Mouse (Mus musculus) embryonic facial prominence, embryonic 11.5 days (tissue): ENCODE results near the gene S100a8. TPM values are rescaled to one million over a fixed set of nuclear protein-coding genes. Genes with fewer than 3 reads are reported as not detected.
A peak's percentile ranks its signal among the peaks of the same experiment; 100 is the strongest.

Experiments used
- ATAC-seq: fragments of 200-750 bp; cut with Nextera tagmentation; replicated peaks from 2 replicates; pipeline ENCODE4 v1.8.0; 2017; ENCODE audit warnings: low read depth; ENCODE audit not compliant: insufficient number of reproducible peaks, low FRiP score, low TSS enrichment
- DNase-seq: peaks from one replicate; pipeline ENCODE4 v3.0.0-alpha.2; 2015; ENCODE audit warnings: low spot score
- H3K27ac ChIP-seq: fragments of 300-500 bp; sonication (generic); replicated peaks from 2 replicates; pipeline ENCODE4 v1.5.1; 2014; ENCODE audit warnings: mild to moderate bottlenecking, low read depth, low read length, control low read depth
- H3K27me3 ChIP-seq: fragments of 300-500 bp; sonication (generic); 2 replicates; pipeline ENCODE4 v1.6.1; 2014; ENCODE audit warnings: mild to moderate bottlenecking, low read length, moderate library complexity, mixed read lengths; ENCODE audit not compliant: control insufficient read depth, insufficient read depth
- H3K36me3 ChIP-seq: fragments of 300-500 bp; sonication (generic); replicated peaks from 2 replicates; pipeline ENCODE4 v1.6.1; 2014; ENCODE audit warnings: low read depth, mild to moderate bottlenecking, low read length, moderate library complexity, mixed read lengths; ENCODE audit not compliant: control insufficient read depth, insufficient read depth
- H3K4me1 ChIP-seq: fragments of 300-500 bp; sonication (generic); 2 replicates; pipeline ENCODE4 v1.6.1; 2014; ENCODE audit warnings: low read length, mixed read lengths; ENCODE audit not compliant: control insufficient read depth, insufficient read depth
- H3K4me2 ChIP-seq: fragments of 300-500 bp; sonication (generic); 2 replicates; pipeline ENCODE4 v1.6.1; 2014; ENCODE audit warnings: low read depth, mild to moderate bottlenecking, control low read depth, low read length, moderate library complexity
- H3K4me3 ChIP-seq: fragments of 300-500 bp; sonication (generic); 2 replicates; pipeline ENCODE4 v1.5.1; 2014; ENCODE audit warnings: low read depth, low read length, control low read depth
- H3K9ac ChIP-seq: fragments of 300-500 bp; sonication (generic); replicated peaks from 2 replicates; pipeline ENCODE4 v1.6.1; 2014; ENCODE audit warnings: mild to moderate bottlenecking, control low read depth, low read length
- H3K9me3 ChIP-seq: fragments of 300-500 bp; sonication (generic); replicated peaks from 2 replicates; pipeline ENCODE4 v1.6.1; 2016; ENCODE audit warnings: mild to moderate bottlenecking, low read length, inconsistent platforms, mixed read lengths; ENCODE audit not compliant: control insufficient read depth
- WGBS: fragments of 180-500 bp; shearing (Covaris S2); extraction: QIAGEN DNeasy Blood & Tissue Kit; methylation state at CpG from one replicate; pipeline ENCODE4 v1.1.7; 2014; 5-methylcytosine and 5-hydroxymethylcytosine counted together
- polyA plus RNA-seq: library from polyadenylated mRNA; unstranded; fragments of >200 nt; fragmentation: Nextera tagmentation; extraction: Ambion mirVana; gene quantifications from 2 replicates; pipeline ENCODE4 v1.2.1, GENCODE M21; 2014

S100a8 gene
- 10.5 and 13.2 TPM in 2 replicates for polyA plus RNA-seq

- Histone ChIP-seq H3K9me3 (no peaks in the 10 kb centered on the region), H3K9ac (no peak within 1 kb of the TSS), H3K4me3 (no peak within 1 kb of the TSS), H3K36me3 (no peaks in the 10 kb centered on the region), H3K27me3 (no peaks in the 10 kb centered on the region), H3K4me1 (no peaks in the 10 kb centered on the region), H3K27ac (no peak within 1 kb of the TSS), H3K4me2 (no peak within 1 kb of the TSS)
- WGBS, result 55% methylated on average over 8 of the region's 8 CpGs
- ATAC-seq, result no peak
- peak; percentile 26 for DNase-seq
These were observed at the start of gene S100a8 for GRCm38 (mm10) chr3:90668846-90669245. Gene S100a8, plus strand, starts transcription at chr3:90668978.

DNA sequence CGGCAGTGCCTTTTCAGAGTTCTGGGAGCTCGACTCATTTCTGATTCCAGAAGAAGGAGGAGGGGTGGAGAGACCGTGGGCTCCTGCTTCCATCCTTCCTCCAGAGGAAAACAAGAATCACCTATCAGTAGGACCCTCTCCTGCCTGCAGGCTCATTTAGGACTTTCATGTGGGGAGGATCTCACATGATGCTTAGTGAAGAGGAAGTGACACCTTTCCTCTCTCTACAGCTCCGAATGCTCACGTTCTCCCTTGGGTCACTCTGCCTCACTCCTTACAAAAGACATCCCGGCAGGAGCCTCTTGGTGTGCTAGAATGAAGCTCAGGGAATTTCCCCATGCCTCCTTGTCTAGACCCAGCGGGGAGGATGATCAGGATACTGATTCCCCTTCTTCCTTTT, 47.2 kb upstream of the S100a8 start:
- no peak for ATAC-seq
- Histone ChIP-seq H3K27me3 (no peaks in the 10 kb centered on the region), H3K4me2 (no peak overlapping the region), H3K9me3 (no peaks in the 10 kb centered on the region), H3K4me3 (no peak overlapping the region), H3K36me3 (no peaks in the 10 kb centered on the region), H3K4me1 (no peaks in the 10 kb centered on the region), H3K9ac (no peak overlapping the region), H3K27ac (no peak overlapping the region)
- no peak for DNase-seq
- 53% methylated on average over 7 of the region's 7 CpGs for WGBS

DNA sequence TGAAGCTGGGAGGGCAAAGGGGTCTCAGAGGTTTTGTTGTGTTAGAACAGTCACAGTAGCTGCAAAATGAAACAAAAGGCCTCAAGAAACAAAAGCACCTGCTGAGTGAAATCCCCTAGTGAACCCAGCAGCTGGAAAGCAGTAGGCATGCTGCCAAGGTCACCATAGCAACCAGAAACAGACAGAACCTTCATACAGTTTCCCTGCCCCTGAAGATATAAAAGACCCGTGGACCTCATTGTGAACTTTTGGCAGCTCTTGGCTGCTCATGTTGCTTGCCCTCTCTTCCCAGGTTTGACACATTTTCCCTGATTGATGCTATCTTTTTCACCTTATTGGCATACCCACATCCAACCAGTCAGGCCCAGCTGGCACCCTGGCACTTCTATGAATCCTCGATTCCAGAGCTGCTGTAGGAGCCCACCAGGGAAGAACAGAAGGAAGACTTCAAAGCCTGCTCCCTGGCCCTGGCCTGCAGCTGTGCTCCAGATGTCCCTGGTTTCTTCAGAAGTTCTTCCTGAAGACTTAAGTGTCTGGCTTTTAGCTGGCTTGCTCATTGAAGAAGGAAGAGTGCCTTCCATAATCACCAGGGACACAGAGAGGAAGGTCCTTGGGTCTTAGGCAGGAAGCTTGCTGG, 45.2 kb upstream of the S100a8 start:
- Histone ChIP-seq H3K27ac (no peak overlapping the region), H3K9ac (no peak overlapping the region), H3K36me3 (no peaks in the 10 kb centered on the region), H3K4me3 (no peak overlapping the region), H3K4me2 (no peak overlapping the region), H3K4me1 (no peaks in the 10 kb centered on the region), H3K27me3 (no peaks in the 10 kb centered on the region), H3K9me3 (no peaks in the 10 kb centered on the region)
- 22% methylated on average over 2 of the region's 2 CpGs for WGBS
- DNase-seq (peak; percentile 66), ATAC-seq (0 out of 2 replicates have a peak, but pooled peaks have one; percentile 34)

- H3K27me3 ChIP-seq, result no peaks in the 10 kb centered on the region
- no peaks in the 10 kb centered on the region for H3K4me1 ChIP-seq
- no peaks in the 10 kb centered on the region for H3K9me3 ChIP-seq
- ATAC-seq (no peak), DNase-seq (no peak)
- 77% methylated on average over 5 of the region's 5 CpGs for WGBS
- no peaks in the 10 kb centered on the region for H3K36me3 ChIP-seq
- no peak overlapping the region for H3K4me3 ChIP-seq
- H3K4me2 ChIP-seq, result no peak overlapping the region
- no peak overlapping the region for H3K27ac ChIP-seq
- H3K9ac ChIP-seq, result no peak overlapping the region
These were observed 43.3 kb upstream of the S100a8 start for GRCm38 (mm10) chr3:90625496-90625895.

- Histone ChIP-seq H3K4me2 (no peak overlapping the region), H3K4me1 (no peaks in the 10 kb centered on the region), H3K9ac (no peak overlapping the region), H3K9me3 (no peaks in the 10 kb centered on the region), H3K27me3 (no peaks in the 10 kb centered on the region), H3K27ac (no peak overlapping the region), H3K4me3 (no peak overlapping the region), H3K36me3 (no peaks in the 10 kb centered on the region)
- ATAC-seq, result no peak
- WGBS, result 74% methylated on average over 9 of the region's 9 CpGs
- DNase-seq, result no peak
These were observed 42.3 kb upstream of the S100a8 start for GRCm38 (mm10) chr3:90626266-90627021.

- Histone ChIP-seq H3K27me3 (no peaks in the 10 kb centered on the region), H3K4me3 (no peak overlapping the region)
- WGBS, result 91% methylated on average over 5 of the region's 5 CpGs
These were observed 41.4 kb upstream of the S100a8 start for GRCm38 (mm10) chr3:90627366-90627765.

GRCm38 (mm10) chr3:90627807-90628206, 41.0 kb upstream of the S100a8 start:
- H3K4me1 ChIP-seq, result no peaks in the 10 kb centered on the region
- no peaks in the 10 kb centered on the region for H3K9me3 ChIP-seq
- no peak for DNase-seq
- H3K27me3 ChIP-seq, result no peaks in the 10 kb centered on the region
- H3K9ac ChIP-seq, result no peak overlapping the region
- H3K36me3 ChIP-seq, result no peaks in the 10 kb centered on the region
- no peak overlapping the region for H3K4me2 ChIP-seq
- no peak overlapping the region for H3K27ac ChIP-seq
- WGBS, result 61% methylated on average over 4 of the region's 4 CpGs
- ATAC-seq, result no peak
- no peak overlapping the region for H3K4me3 ChIP-seq

More at GRCm38 (mm10) chr3:90627366-90627765, 41.4 kb upstream of the S100a8 start:
- Histone ChIP-seq H3K4me2 (no peak overlapping the region), H3K4me1 (no peaks in the 10 kb centered on the region), H3K27ac (no peak overlapping the region), H3K36me3 (no peaks in the 10 kb centered on the region), H3K9me3 (no peaks in the 10 kb centered on the region), H3K9ac (no peak overlapping the region)
- DNase-seq (no peak), ATAC-seq (no peak)

- Histone ChIP-seq H3K9ac (no peak overlapping the region), H3K4me2 (no peak overlapping the region), H3K27ac (no peak overlapping the region), H3K36me3 (no peaks in the 10 kb centered on the region), H3K27me3 (no peaks in the 10 kb centered on the region), H3K9me3 (no peaks in the 10 kb centered on the region), H3K4me3 (no peak overlapping the region), H3K4me1 (no peaks in the 10 kb centered on the region)
- ATAC-seq (no peak), DNase-seq (no peak)
- 80% methylated on average over 2 of the region's 2 CpGs for WGBS
These were observed 39.5 kb upstream of the S100a8 start for GRCm38 (mm10) chr3:90629298-90629697.
